Comparison of ENCODE assay signal across 11 mouse cellular contexts in the genomic region with DNA sequence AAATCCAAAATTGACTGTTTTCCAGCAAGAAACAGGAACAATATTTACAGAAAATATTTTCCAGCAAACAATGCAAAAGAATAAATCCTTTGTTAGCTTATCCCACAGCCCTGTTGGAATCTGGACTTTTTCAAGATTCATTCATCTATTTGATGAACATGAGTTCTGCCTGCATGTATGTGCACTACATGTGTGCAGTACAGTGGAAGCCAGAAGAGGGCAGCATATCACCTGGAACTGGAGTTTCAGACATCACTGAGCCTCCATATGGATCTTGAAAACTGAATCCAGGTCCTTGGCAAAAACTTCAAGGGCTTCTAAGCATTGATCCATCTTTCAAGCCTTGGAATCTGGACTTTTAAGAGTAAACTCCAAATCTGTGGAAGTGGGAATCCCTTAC.
"Had no signal": no experiment of that assay in that cellular context is flagged by ENCODE, and none has a peak within 500 bp of the region (broad histone marks: within the 10 kb centered on the region; RNA-seq: fewer than 3 reads in every experiment).

No protein-coding gene starts in this region.

- H3K27me3 ChIP-seq: limb, embryonic 13.5 days; liver, embryonic 13.5 days; midbrain, embryonic 13.5 days had no signal

- H3K27ac ChIP-seq: limb, embryonic 10.5 days; limb, embryonic 13.5 days; liver, embryonic 13.5 days; macrophage; midbrain, embryonic 13.5 days had no signal

- H3K36me3 ChIP-seq: limb, embryonic 10.5 days; limb, embryonic 13.5 days; liver, embryonic 13.5 days; midbrain, embryonic 13.5 days had no signal

- H3K9me3 ChIP-seq: limb, embryonic 10.5 days; liver, embryonic 13.5 days had no signal

- DNase-seq: kidney, adult 11 months; kidney, adult 9 months; kidney, postnatal 25 days; liver; liver, embryonic 13.5 days; lung, embryonic 14.5 days; thymus, postnatal 25 days had no signal

- H3K4me1 ChIP-seq: limb, embryonic 13.5 days; liver, embryonic 13.5 days; midbrain, embryonic 13.5 days had no signal

- H3K4me3 ChIP-seq: limb, embryonic 10.5 days; limb, embryonic 13.5 days; liver, embryonic 13.5 days; midbrain, embryonic 13.5 days had no signal
